Mouse (Mus musculus): Measurements from ENCODE around the gene Kifc5b. TPM values are rescaled to one million over a fixed set of nuclear protein-coding genes. Genes with fewer than 3 reads are reported as not detected.

The Kifc5b gene
- polyA plus RNA-seq, 1 experiment from 2014 or later, result 11.6 TPM

GRCm38 (mm10) chr17:26951952-26952877 lies 35.3 kb downstream of the Kifc5b start:
- 1% methylated on average over 23 of the region's 23 CpGs for WGBS
- peaks cover 37% of the 10 kb centered on the region for H3K36me3 ChIP-seq (replicated peaks)
- peak overlapping the region; percentile 77 for H3K4me3 ChIP-seq
- peak overlapping the region; percentile 88 for H3K27ac ChIP-seq (replicated peaks)
- H3K9me3 ChIP-seq, result no peaks in the 10 kb centered on the region
- peaks cover 67% of the 10 kb centered on the region for H3K4me1 ChIP-seq
- DNase-seq (ENCODE audit: low spot score), result peak; percentile 51
- peaks cover 24% of the 10 kb centered on the region for H3K27me3 ChIP-seq (replicated peaks; ENCODE audit: low read depth, poor library complexity, severe bottlenecking)

- WGBS, result 22% methylated on average over 6 of the region's 6 CpGs
- H3K27me3 ChIP-seq (replicated peaks; ENCODE audit: low read depth, poor library complexity, severe bottlenecking), result peaks cover 18% of the 10 kb centered on the region
- DNase-seq (ENCODE audit: low spot score), result no peak
Measured at GRCm38 (mm10) chr17:26953201-26953600, 36.3 kb downstream of the Kifc5b start.

GRCm38 (mm10) chr17:26953726-26954125 lies 36.8 kb downstream of the Kifc5b start:
- 15% methylated on average over 15 of the region's 16 CpGs for WGBS
- peaks cover 18% of the 10 kb centered on the region for H3K27me3 ChIP-seq (replicated peaks; ENCODE audit: low read depth, poor library complexity, severe bottlenecking)
- H3K9me3 ChIP-seq, result no peaks in the 10 kb centered on the region
- H3K4me3 ChIP-seq, result peak overlapping the region; percentile 77
- peak overlapping the region; percentile 88 for H3K27ac ChIP-seq (replicated peaks)
- no peak for DNase-seq (ENCODE audit: low spot score)
- H3K36me3 ChIP-seq (replicated peaks), result peaks cover 52% of the 10 kb centered on the region
- peaks cover 54% of the 10 kb centered on the region for H3K4me1 ChIP-seq

More at GRCm38 (mm10) chr17:26953201-26953600, 36.3 kb downstream of the Kifc5b start:
- Histone ChIP-seq H3K4me1 (peaks cover 59% of the 10 kb centered on the region), H3K36me3 (replicated peaks) (peaks cover 47% of the 10 kb centered on the region), H3K4me3 (peak overlapping the region; percentile 77), H3K27ac (replicated peaks) (peak overlapping the region; percentile 88), H3K9me3 (no peaks in the 10 kb centered on the region)

GRCm38 (mm10) chr17:26956309-26956708 lies 39.4 kb downstream of the Kifc5b start:
- peaks cover 78% of the 10 kb centered on the region for H3K36me3 ChIP-seq (replicated peaks)
- 88% methylated on average over 5 of the region's 5 CpGs for WGBS

GRCm38 (mm10) chr17:26956895-26957294 lies 40.0 kb downstream of the Kifc5b start:
- Histone ChIP-seq H3K9me3 (no peaks in the 10 kb centered on the region), H3K27me3 (replicated peaks; ENCODE audit: low read depth, poor library complexity, severe bottlenecking) (peaks cover 18% of the 10 kb centered on the region), H3K4me3 (0 out of 2 replicates have a peak overlapping the region, but pooled peaks have one; percentile 11), H3K36me3 (replicated peaks) (peaks cover 84% of the 10 kb centered on the region), H3K27ac (replicated peaks) (no peak overlapping the region), H3K4me1 (peaks cover 22% of the 10 kb centered on the region)
- DNase-seq (ENCODE audit: low spot score), result no peak
- 94% methylated on average over 18 of the region's 18 CpGs for WGBS

More at GRCm38 (mm10) chr17:26956309-26956708, 39.4 kb downstream of the Kifc5b start:
- Histone ChIP-seq H3K4me3 (no peak overlapping the region), H3K27ac (replicated peaks) (no peak overlapping the region), H3K9me3 (no peaks in the 10 kb centered on the region), H3K27me3 (replicated peaks; ENCODE audit: low read depth, poor library complexity, severe bottlenecking) (peaks cover 18% of the 10 kb centered on the region), H3K4me1 (peaks cover 28% of the 10 kb centered on the region)
- DNase-seq (ENCODE audit: low spot score), result no peak

- Histone ChIP-seq H3K9me3 (no peaks in the 10 kb centered on the region), H3K27ac (replicated peaks) (no peak overlapping the region), H3K27me3 (replicated peaks; ENCODE audit: low read depth, poor library complexity, severe bottlenecking) (peaks cover 10% of the 10 kb centered on the region), H3K4me3 (no peak overlapping the region), H3K36me3 (replicated peaks) (peaks cover 91% of the 10 kb centered on the region), H3K4me1 (peaks cover 12% of the 10 kb centered on the region)
- DNase-seq (ENCODE audit: low spot score), result no peak
- 96% methylated on average over 5 of the region's 5 CpGs for WGBS
Measured at GRCm38 (mm10) chr17:26957872-26958271, 41.0 kb downstream of the Kifc5b start.

- Histone ChIP-seq H3K27me3 (replicated peaks; ENCODE audit: low read depth, poor library complexity, severe bottlenecking) (no peaks in the 10 kb centered on the region), H3K36me3 (replicated peaks) (peaks cover 93% of the 10 kb centered on the region), H3K27ac (replicated peaks) (no peak overlapping the region), H3K9me3 (no peaks in the 10 kb centered on the region), H3K4me3 (no peak overlapping the region), H3K4me1 (peaks cover 2% of the 10 kb centered on the region)
- 53% methylated on average over 5 of the region's 5 CpGs for WGBS
- no peak for DNase-seq (ENCODE audit: low spot score)
Measured at GRCm38 (mm10) chr17:26958880-26959279, 42.0 kb downstream of the Kifc5b start.

GRCm38 (mm10) chr17:26959815-26960214 lies 42.9 kb downstream of the Kifc5b start:
- no peak overlapping the region for H3K27ac ChIP-seq (replicated peaks)
- H3K4me1 ChIP-seq, result no peaks in the 10 kb centered on the region
- H3K4me3 ChIP-seq, result no peak overlapping the region
- no peaks in the 10 kb centered on the region for H3K27me3 ChIP-seq (replicated peaks; ENCODE audit: low read depth, poor library complexity, severe bottlenecking)
- WGBS, result 96% methylated on average over 4 of the region's 4 CpGs
- no peak for DNase-seq (ENCODE audit: low spot score)
- H3K36me3 ChIP-seq (replicated peaks), result peaks cover 99% of the 10 kb centered on the region
- H3K9me3 ChIP-seq, result no peaks in the 10 kb centered on the region

- Histone ChIP-seq H3K9me3 (no peaks in the 10 kb centered on the region), H3K4me1 (no peaks in the 10 kb centered on the region), H3K4me3 (no peak overlapping the region), H3K27me3 (replicated peaks; ENCODE audit: low read depth, poor library complexity, severe bottlenecking) (no peaks in the 10 kb centered on the region), H3K36me3 (replicated peaks) (peaks cover 99% of the 10 kb centered on the region), H3K27ac (replicated peaks) (peak overlapping the region; percentile 19; the same call in 1 of the 2 replicates)
- WGBS, result 93% methylated on average over 21 of the region's 21 CpGs
- DNase-seq (ENCODE audit: low spot score), result no peak
Measured at GRCm38 (mm10) chr17:26961572-26962240, 44.8 kb downstream of the Kifc5b start.

- Histone ChIP-seq H3K27ac (replicated peaks) (no peak overlapping the region), H3K36me3 (replicated peaks) (peaks cover 91% of the 10 kb centered on the region), H3K9me3 (no peaks in the 10 kb centered on the region), H3K27me3 (replicated peaks; ENCODE audit: low read depth, poor library complexity, severe bottlenecking) (no peaks in the 10 kb centered on the region), H3K4me1 (peaks cover 18% of the 10 kb centered on the region), H3K4me3 (no peak overlapping the region)
- DNase-seq (ENCODE audit: low spot score), result no peak
- 89% methylated on average over 11 of the region's 11 CpGs for WGBS
Measured at GRCm38 (mm10) chr17:26966993-26967392, 50.1 kb downstream of the Kifc5b start.

GRCm38 (mm10) chr17:26967477-26967876 lies 50.6 kb downstream of the Kifc5b start:
- Histone ChIP-seq H3K4me1 (peaks cover 22% of the 10 kb centered on the region), H3K36me3 (replicated peaks) (peaks cover 86% of the 10 kb centered on the region), H3K4me3 (no peak overlapping the region), H3K27me3 (replicated peaks; ENCODE audit: low read depth, poor library complexity, severe bottlenecking) (no peaks in the 10 kb centered on the region), H3K27ac (replicated peaks) (no peak overlapping the region), H3K9me3 (no peaks in the 10 kb centered on the region)
- no peak for DNase-seq (ENCODE audit: low spot score)
- 90% methylated on average over 6 of the region's 6 CpGs for WGBS

- no peaks in the 10 kb centered on the region for H3K27me3 ChIP-seq (replicated peaks; ENCODE audit: low read depth, poor library complexity, severe bottlenecking)
- no peak overlapping the region for H3K4me3 ChIP-seq
- 81% methylated on average over 6 of the region's 6 CpGs for WGBS
- no peak overlapping the region for H3K27ac ChIP-seq (replicated peaks)
- no peak for DNase-seq (ENCODE audit: low spot score)
- H3K9me3 ChIP-seq, result no peaks in the 10 kb centered on the region
- H3K36me3 ChIP-seq (replicated peaks), result peaks cover 79% of the 10 kb centered on the region
- peaks cover 23% of the 10 kb centered on the region for H3K4me1 ChIP-seq
Measured at GRCm38 (mm10) chr17:26968200-26968611, 51.3 kb downstream of the Kifc5b start.
